Mouse (Mus musculus) mouse trophoblast stem cell (cell line): Measurements from ENCODE around the gene Cd8a.
"Not testable (repeated sequence)": the region's sequence is repeated elsewhere in the genome, so short reads cannot be mapped to it uniquely, and the experiment has no call there.

ENCODE experiments used
- in situ Hi-C, 2 experiments: fragments of 300-500 bp; cut with MseI, MboI; formaldehyde crosslinking; loops; 2 replicates in 1 of 2; 3 replicates in 1 of 2; pipeline ENCODE4 v1.15.1; 2025

Cd8a gene

DNA sequence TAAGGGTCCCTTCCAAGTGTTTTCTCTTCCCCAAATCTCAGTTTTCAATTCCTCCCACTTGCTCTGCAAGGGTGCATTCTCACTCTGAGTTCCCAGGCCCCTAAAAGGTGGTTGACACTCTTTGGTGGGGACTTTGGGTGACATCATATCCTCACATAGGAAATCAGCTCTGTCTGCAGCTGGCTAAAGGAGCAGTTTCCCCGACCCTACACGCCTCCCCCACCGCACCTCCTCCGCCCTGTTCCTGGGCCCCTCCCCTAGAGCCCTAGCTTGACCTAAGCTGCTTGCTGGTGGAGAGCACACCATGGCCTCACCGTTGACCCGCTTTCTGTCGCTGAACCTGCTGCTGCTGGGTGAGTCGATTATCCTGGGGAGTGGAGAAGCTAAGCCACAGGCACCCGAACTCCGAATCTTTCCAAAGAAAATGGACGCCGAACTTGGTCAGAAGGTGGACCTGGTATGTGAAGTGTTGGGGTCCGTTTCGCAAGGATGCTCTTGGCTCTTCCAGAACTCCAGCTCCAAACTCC is at the start of gene Cd8a:
Gene Cd8a, plus strand, starts transcription at position 179 of the 527 bp plus-strand sequence.
- in situ Hi-C loops, result no loop called here

DNA sequence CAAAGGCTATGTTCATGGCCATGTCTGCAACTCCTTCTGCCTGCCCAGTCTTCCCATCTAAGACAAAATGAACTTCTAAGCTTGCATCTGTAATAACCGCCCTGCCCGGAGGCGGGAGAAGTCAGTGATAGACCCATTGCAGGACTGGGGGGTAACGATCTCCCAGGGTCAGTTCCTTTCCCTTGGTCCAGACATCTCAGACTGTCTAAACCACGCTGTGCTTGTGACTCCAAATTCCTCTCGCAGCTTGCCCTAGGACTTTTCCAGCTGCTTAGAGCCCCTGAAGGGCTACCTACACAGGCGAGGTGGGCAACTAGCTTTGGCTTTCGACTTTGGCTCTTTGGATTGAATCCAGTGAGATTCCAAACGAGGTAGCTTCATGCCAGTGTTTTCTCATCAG is 48.4 kb upstream of the Cd8a start:
- in situ Hi-C loops, result no loop called here

- in situ Hi-C loops, result no loop called here
Observed at GRCm38 (mm10) chr6:71329881-71330280, 43.3 kb upstream of the Cd8a start.

- in situ Hi-C loops, result no loop called here
Observed at GRCm38 (mm10) chr6:71330486-71330885, 42.7 kb upstream of the Cd8a start.

- in situ Hi-C loops, result not testable (repeated sequence)
Observed at GRCm38 (mm10) chr6:71331491-71331890, 41.7 kb upstream of the Cd8a start.

GRCm38 (mm10) chr6:71332236-71332965 is 40.8 kb upstream of the Cd8a start:
- in situ Hi-C loops, result no loop called here

GRCm38 (mm10) chr6:71333031-71333430 is 40.2 kb upstream of the Cd8a start:
- in situ Hi-C loops, result no loop called here

GRCm38 (mm10) chr6:71333578-71334273 is 39.5 kb upstream of the Cd8a start:
- in situ Hi-C loops, result no loop called here

GRCm38 (mm10) chr6:71337666-71338065 is 35.6 kb upstream of the Cd8a start:
- in situ Hi-C loops, result no loop called here

DNA sequence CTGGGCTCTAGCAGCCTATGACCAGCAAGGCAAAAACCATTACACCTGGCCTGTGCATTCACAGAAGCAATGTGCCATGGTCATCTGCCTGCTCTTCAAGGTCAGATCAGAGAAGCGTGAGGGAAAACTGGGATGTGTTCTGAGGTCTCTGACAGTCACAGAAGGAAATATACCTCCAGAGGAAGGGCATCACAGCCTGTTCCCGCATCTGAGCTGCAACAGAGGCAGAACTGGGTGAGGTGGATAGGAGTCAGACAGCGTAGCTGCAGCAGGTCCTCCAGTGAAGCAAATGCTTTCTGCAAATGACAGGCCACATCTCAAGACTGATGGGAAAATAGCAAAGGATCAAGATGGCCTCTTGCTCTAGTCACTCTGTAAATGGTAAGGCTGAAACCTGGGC is 34.3 kb upstream of the Cd8a start:
- in situ Hi-C loops, result no loop called here

DNA sequence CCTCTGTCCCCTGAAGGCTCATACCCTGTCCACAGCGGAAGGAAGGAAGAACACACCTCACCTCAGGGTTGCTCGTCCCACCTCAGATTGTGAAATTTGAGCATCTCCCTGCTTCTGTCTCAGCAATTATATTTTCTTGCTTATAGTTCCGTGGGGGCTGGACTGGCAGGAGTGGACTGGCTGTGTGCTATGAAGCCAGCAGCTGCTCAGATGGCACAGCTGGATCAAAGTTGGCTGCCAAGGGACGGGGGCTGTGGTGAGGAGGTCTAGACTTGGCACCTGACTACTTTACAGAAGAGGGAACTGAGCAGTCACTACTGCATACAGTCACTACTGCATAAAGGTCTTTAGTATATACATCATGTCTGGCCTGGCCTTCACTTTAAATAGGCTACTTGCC is 33.9 kb upstream of the Cd8a start:
- in situ Hi-C loops, result no loop called here

DNA sequence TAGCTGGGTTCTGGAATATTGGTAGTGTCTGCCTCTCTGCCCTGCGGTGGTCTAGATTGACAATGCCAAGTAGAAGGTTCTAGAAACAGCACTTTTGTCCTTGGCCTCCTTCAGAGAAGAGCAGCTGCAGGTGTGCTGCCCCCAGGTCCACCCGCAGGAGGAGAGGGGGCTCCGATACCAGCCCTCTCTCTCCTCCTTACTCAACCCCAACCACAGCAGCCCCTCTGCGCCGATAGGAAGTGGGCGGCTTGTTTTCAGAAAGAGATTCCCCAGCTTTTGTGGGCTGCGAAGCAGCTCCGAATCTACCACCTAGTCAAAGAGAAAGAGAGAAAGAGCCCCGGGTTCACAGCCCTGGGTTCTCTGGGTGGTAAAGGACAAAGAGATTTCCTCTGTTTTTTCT is 32.0 kb upstream of the Cd8a start:
- in situ Hi-C loops, result no loop called here

- in situ Hi-C loops, result no loop called here
Observed at GRCm38 (mm10) chr6:71348006-71348405, 25.2 kb upstream of the Cd8a start.

DNA sequence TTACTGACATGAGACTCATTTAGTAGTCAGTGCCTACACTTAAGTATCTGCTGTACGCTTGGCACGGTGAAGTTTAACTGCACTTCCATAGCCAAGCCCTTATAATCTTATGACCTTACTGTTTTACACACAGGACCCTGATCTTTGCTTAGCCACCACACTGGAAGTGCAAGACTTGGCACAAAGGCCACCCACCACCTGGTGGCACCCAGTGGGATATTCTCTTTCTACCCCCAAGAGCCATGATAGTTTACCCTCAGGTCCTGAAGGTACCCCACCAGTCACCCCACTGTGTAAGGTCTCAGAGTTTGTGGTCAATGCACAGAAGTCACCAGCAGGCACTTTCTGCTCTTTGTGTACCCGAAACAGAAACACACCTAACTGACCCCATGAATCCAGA is 22.0 kb upstream of the Cd8a start:
- in situ Hi-C loops, result no loop called here

DNA sequence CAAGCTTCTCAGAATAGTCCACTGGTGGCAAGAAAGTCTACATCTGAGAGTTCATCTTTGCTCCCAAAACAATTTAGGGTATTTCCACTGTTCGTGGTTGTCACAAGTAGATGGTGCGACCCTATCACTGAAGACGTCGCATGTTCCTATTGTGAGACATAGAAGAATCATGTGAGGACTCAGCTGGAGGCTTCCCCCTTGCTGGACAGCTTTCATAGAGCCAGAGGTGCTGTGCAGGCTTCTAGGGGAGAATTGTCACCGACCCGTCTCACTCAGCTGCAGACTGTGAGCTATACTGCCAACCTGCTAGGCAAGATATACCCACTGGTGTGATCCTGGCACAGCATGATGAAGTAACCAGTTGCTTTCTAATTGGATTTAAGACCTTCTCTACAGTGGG is 21.0 kb upstream of the Cd8a start:
- in situ Hi-C loops, result no loop called here

DNA sequence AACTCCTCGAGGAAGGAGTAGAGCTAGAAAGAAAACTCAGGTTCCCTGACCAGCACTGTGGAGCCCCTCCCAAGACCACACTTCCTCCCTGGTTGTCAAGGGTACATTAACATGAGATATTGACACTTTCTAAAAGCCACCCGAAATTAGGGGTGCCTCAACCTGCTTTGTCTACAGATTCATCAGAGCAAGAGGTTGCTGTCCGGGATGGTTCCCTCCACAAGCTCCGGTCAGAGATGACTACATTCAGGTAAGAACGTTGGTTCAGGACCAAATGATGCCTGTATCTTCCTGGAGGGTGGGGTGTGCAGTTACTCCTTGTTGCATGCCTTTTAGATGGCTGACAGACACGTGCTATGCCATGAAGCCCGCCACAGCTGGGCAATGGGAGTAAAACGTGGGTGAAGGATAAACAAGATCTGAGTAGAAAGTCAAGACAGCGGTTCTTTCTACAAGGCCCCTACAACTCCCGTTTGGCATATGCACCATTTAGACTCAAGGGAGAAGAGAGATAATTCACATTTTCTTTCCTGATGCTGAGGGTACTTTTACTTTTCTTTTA is 20.3 kb upstream of the Cd8a start:
- in situ Hi-C loops, result no loop called here

GRCm38 (mm10) chr6:71353722-71354121 is 19.5 kb upstream of the Cd8a start:
- in situ Hi-C loops, result no loop called here

GRCm38 (mm10) chr6:71357493-71357892 is 15.7 kb upstream of the Cd8a start:
- in situ Hi-C loops, result no loop called here

GRCm38 (mm10) chr6:71360221-71360620 is 13.0 kb upstream of the Cd8a start:
- in situ Hi-C loops, result no loop called here

DNA sequence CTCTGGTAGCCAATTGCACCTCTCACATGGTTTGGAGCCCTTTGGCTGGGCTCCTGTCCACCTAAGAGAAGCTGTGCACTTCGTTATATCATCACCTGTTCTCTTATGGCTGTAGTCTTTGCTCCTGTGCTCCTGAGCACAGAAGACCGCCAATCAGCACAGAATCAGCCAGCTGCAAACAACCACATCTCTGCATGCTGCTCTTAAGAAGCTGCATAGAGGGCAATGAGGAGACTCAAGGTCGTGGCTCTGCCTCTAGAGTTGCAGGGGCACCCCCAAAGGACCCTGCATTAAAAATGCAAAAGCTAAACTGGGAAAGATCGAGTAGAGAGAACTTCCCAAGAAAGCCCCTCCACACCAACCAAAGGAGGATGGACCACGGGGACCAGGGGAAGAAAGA is 12.5 kb upstream of the Cd8a start:
- in situ Hi-C loops, result no loop called here

DNA sequence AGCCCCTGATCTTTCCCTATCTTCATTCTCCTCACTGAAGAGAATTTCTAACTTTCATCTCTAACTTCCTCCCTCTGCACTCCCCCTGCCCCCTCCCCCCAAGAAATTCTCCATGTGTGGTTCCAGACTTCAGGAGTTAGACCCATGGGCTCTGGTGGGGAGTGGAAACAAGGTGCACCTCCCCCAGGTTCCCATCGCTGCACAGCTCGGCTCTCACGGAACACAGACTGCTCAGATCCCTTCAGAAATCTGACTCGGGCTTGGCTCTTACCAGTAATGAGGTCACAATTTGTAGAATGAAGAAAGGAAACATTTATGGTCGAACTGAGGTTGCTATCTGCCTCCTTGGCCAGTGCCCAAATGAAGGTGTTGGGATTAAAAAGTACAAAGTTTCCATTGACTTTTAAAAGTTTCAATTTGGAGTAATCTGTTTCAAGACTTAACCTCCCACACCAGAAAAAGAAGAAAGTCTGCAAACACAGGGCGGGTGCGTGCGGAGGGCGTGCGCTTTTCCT is 12.0 kb upstream of the Cd8a start:
- in situ Hi-C loops, result no loop called here

DNA sequence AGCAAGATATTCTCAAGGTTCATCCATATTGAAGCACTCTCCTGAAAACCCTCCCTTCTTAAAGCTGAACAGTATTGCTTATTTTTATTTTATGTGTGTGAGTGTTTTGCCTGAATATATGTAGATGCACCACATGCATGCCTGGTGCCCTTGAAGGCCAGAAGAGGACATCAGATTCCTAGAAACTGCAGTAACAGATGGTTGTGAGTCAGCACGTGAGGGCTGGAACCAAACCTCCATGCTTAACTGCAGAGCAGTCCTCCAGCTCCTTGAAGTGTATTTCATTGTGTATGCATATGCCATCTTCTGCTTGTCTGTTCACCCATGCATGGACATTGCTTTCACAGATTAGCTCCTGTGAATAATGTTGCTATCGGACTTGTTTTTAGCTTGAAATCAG is 9.2 kb upstream of the Cd8a start:
- in situ Hi-C loops, result no loop called here

GRCm38 (mm10) chr6:71369416-71369815 is 3.8 kb upstream of the Cd8a start:
- in situ Hi-C loops, result no loop called here
